Mouse (Mus musculus) cerebellum, adult 2 months (tissue): Measurements from ENCODE around the gene Vamp3.

Experiments used
- CTCF ChIP-seq: fragments of 200-500 bp; IDR thresholded peaks from 2 replicates; pipeline ENCODE4 v1.5.1; 2011; ENCODE audit warnings: low read depth, mild to moderate bottlenecking, control low read depth, low read length, moderate library complexity, borderline replicate concordance; ENCODE audit not compliant: insufficient read depth
- POLR2A ChIP-seq: fragments of 200-500 bp; IDR thresholded peaks from 2 replicates; pipeline ENCODE4 v1.6.1; 2011; ENCODE audit warnings: low read length, control low read depth, borderline replicate concordance; ENCODE audit not compliant: insufficient read depth

- TF ChIP-seq CTCF: no peak
- TF ChIP-seq POLR2A: peak; percentile 65
Measured at GRCm38 (mm10) chr4:151057347-151058321, at the start of gene Vamp3.
